Mouse (Mus musculus): ENCODE measurements around the gene Olfr1205. TPM values are rescaled to one million over a fixed set of nuclear protein-coding genes. Genes with fewer than 3 reads are reported as not detected.

Gene Olfr1205
- total RNA-seq, 1 experiment, result not detected

- Histone ChIP-seq H3K27ac (ENCODE audit: insufficient read depth, low read depth, low read length, poor library complexity, severe bottlenecking) (no peak within 1 kb of the TSS), H3K9ac (ENCODE audit: insufficient read depth, low read depth, low read length, poor library complexity, severe bottlenecking) (no peak within 1 kb of the TSS), H3K36me3 (ENCODE audit: control insufficient read depth, insufficient read depth, low read length, poor library complexity, severe bottlenecking) (no peaks in the 10 kb centered on the region), H3K4me3 (ENCODE audit: insufficient read depth in 1 of 2, low read depth in 1 of 2, low read length in 2 of 2, poor library complexity in 1 of 2, severe bottlenecking in 1 of 2) (no peak within 1 kb of the TSS), H3K9me3 (ENCODE audit: control insufficient read depth, insufficient read depth, low read depth, low read length) (no peaks in the 10 kb centered on the region), H3K4me1 (ENCODE audit: control insufficient read depth in 2 of 2, insufficient read depth in 2 of 2, low read length in 2 of 2, poor library complexity in 1 of 2) (no peaks in the 10 kb centered on the region)
- TF ChIP-seq ZC3H11A (IDR thresholded peaks at IDR 0.05; ENCODE audit: borderline replicate concordance, low read depth, low read length) (no peak), CHD2 (IDR thresholded peaks at IDR 0.05; ENCODE audit: low read depth, low read length) (no peak)
- in situ Hi-C loops (cut with MboI; ENCODE audit: low sequenced_read_pairs in 2 of 2, unreplicated experiment in 2 of 2), result no loop called here
- DNase-seq (ENCODE audit: low read depth, low spot score), result no peak
Observed at GRCm38 (mm10) chr2:88862931-88863330, 33.4 kb downstream of the Olfr1205 start, which contains the start of gene Olfr1206. Olfr1206 (plus strand) TSS chr2:88863231.

Other genes with a start within 250 kb of the Olfr1205 start
- not detected in 2 replicates for gene Olfr1189, start 243.3 kb upstream of the Olfr1205 start, total RNA-seq (2012; rRNA removed)
- not detected in 2 replicates for gene Olfr1191-ps1, start 189.2 kb upstream of the Olfr1205 start, total RNA-seq (2012; rRNA removed)
- not detected in 2 replicates for gene Olfr1192-ps1, start 181.2 kb upstream of the Olfr1205 start, total RNA-seq (2012; rRNA removed)
- gene Olfr1193, start 154.1 kb upstream of the Olfr1205 start, total RNA-seq (2012; rRNA removed), result not detected in 2 replicates
- not detected in 2 replicates for gene Olfr1195, start 140.6 kb upstream of the Olfr1205 start, total RNA-seq (2012; rRNA removed)
- gene Olfr1196, start 125.1 kb upstream of the Olfr1205 start, total RNA-seq (2012; rRNA removed), result 0.09 and 0.11 TPM in 2 replicates
- not detected in 2 replicates for gene Olfr1197, start 97.4 kb upstream of the Olfr1205 start, total RNA-seq (2012; rRNA removed)
- gene Olfr1198, start 78.4 kb upstream of the Olfr1205 start, total RNA-seq (2012; rRNA removed), result not detected in 2 replicates
- gene Olfr1199, start 69.3 kb upstream of the Olfr1205 start, total RNA-seq (2012; rRNA removed), result not detected in 2 replicates
- gene Olfr1200, start 59.2 kb upstream of the Olfr1205 start, total RNA-seq (2012; rRNA removed), result not detected in 2 replicates
- gene Olfr1201, start 36.7 kb upstream of the Olfr1205 start, total RNA-seq (2012; rRNA removed), result not detected in 2 replicates
- not detected in 2 replicates for gene Olfr1202, start 15.2 kb upstream of the Olfr1205 start, total RNA-seq (2012; rRNA removed)
- gene Olfr1204, start 19.6 kb downstream of the Olfr1205 start, total RNA-seq (2012; rRNA removed), result not detected in 2 replicates
- gene Olfr1206, start 33.5 kb downstream of the Olfr1205 start, total RNA-seq (2012; rRNA removed), result not detected in 2 replicates
- gene Olfr1208, start 72.6 kb downstream of the Olfr1205 start, total RNA-seq (2012; rRNA removed), result not detected in 2 replicates
- not detected in 2 replicates for gene Olfr1209, start 85.4 kb downstream of the Olfr1205 start, total RNA-seq (2012; rRNA removed)
- not detected in 2 replicates for gene Olfr1211, start 108.4 kb downstream of the Olfr1205 start, total RNA-seq (2012; rRNA removed)
- not detected in 2 replicates for gene Olfr1212, start 124.2 kb downstream of the Olfr1205 start, total RNA-seq (2012; rRNA removed)
- gene Gm13762, start 150.5 kb downstream of the Olfr1205 start, total RNA-seq (2012; rRNA removed), result not detected in 2 replicates
- gene Olfr1214, start 162.9 kb downstream of the Olfr1205 start, total RNA-seq (2012; rRNA removed), result not detected in 2 replicates
- gene Olfr1215, start 177.2 kb downstream of the Olfr1205 start, total RNA-seq (2012; rRNA removed), result not detected in 2 replicates
- not detected in 2 replicates for gene Olfr1216, start 188.6 kb downstream of the Olfr1205 start, total RNA-seq (2012; rRNA removed)
- not detected in 2 replicates for gene Olfr1217, start 202.3 kb downstream of the Olfr1205 start, total RNA-seq (2012; rRNA removed)
- gene Olfr1218, start 231.4 kb downstream of the Olfr1205 start, total RNA-seq (2012; rRNA removed), result not detected in 2 replicates